Mouse (Mus musculus) erythroblast, adult 5-6 weeks (primary cell): ENCODE data around the gene Tdgf1. TPM values are rescaled to one million over a fixed set of nuclear protein-coding genes. Genes with fewer than 3 reads are reported as not detected.

Source experiments
- ATAC-seq: replicated peaks from 2 replicates; pipeline ENCODE4 v1.8.0; 2016; ENCODE audit warnings: moderate number of reproducible peaks, mild to moderate bottlenecking, moderate TSS enrichment, inconsistent platforms; ENCODE audit not compliant: poor library complexity, low FRiP score, severe bottlenecking
- total RNA-seq, 2 experiments: library from RNA; stranded (forward) in 1 of 2; stranded (reverse) in 1 of 2; fragments of 150-400 nt in 1 of 2; fragments of 200-764, 138-1000 nt in 1 of 2; gene quantifications; 2 replicates each; pipeline versions ENCODE4 v1.2.3 to v1.2.4; 2015 to 2017; ENCODE audit warnings: low replicate concordance in 2 of 2

Gene Tdgf1
- not detected in 2 replicates for total RNA-seq (2015; ENCODE audit: low replicate concordance)
- not detected in 2 replicates for total RNA-seq (2017; ENCODE audit: low replicate concordance)

DNA sequence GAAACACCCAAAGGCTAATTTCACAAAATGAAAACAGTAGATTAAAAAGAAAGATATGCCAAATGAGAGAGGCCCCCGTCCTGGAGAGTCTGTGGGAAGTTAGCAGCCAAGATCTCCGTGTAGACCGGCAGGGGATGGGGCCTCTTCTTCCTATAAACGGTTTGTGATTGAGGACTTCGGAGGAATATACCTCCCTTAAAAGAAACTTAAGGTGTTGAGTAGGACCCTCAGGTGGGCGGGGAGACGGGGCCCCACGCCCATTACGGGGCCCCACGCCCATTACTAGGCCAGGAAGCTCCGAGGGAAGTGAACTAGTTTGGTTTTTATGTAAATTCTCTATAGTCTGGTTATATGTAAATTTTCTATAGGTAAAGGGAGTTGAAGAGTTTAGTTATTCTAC is at the start of gene Tdgf1:
Tdgf1 (minus strand) TSS at position 233 of the 400 bp plus-strand sequence.
- no peak for ATAC-seq

DNA sequence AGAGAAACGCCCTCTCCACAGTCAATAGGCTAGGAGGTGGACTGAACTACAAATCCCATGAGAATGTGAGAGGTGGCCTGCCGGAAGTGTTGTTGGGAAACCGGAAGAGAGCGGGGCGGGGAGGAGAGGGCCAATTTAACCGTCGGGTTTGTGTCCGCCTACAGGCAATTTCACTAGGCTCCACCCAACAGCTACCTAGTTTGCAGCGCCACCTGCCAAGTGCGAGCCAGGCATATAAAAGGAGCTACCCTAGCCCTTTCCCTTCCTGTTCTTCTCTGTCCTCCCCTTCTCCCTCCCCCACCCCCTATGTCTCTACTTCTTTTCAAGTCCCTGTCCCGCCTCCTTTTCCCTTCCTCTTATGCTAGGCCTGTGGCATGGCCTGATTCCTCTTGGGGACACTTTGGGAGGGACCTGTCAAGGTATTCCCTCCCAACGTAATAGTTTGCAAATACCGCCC is 48.8 kb upstream of the Tdgf1 start:
- ATAC-seq: peak; percentile 84

DNA sequence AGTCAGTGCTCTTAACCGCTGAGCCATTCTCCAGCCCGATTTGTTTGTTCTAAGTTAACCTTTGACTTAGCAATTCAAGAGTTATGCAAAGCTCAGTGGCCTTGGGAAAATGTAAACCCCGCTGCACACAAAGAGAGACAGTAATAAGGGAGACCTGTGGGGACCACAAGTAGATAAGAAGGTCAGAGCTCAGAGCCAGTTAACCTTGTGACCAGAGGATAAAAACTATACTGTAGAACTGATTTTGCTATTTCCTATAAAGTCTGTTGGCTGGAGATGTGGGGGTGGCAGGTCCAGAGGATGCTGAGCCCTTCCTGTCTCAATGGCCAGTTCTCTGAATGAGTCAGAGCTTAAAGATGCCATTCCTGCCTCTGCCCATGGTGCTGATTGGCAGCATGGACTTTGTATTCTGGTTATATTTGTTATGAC is 47.3 kb upstream of the Tdgf1 start:
- ATAC-seq: no peak

- ATAC-seq: no peak
Observed at GRCm38 (mm10) chr9:110990204-110990603, 44.2 kb upstream of the Tdgf1 start, which contains the start of gene Rtp3. Rtp3 (minus strand) TSS chr9:110990583.

DNA sequence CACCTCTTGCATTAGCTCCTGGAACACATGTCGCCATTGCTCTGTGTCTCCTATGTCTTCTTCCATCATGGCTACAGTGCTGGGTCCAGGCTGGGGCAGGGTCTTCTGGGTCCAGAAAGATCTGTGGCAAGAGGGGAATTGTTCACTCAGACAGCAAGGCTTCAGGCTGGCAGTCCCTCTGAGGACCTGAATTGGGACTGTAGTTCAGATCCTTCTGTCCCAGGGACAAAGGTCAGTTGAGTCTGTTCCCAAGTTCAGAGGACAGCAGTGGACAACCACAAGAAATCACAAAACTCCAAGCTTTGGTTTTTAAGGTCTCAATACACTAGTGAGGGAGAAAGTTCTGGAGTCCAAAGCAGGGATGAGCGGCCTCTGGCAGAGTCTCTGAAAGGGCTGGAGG is 43.6 kb upstream of the Tdgf1 start:
- ATAC-seq: no peak

- ATAC-seq: no peak
Observed at GRCm38 (mm10) chr9:110989141-110989540, 43.2 kb upstream of the Tdgf1 start.

DNA sequence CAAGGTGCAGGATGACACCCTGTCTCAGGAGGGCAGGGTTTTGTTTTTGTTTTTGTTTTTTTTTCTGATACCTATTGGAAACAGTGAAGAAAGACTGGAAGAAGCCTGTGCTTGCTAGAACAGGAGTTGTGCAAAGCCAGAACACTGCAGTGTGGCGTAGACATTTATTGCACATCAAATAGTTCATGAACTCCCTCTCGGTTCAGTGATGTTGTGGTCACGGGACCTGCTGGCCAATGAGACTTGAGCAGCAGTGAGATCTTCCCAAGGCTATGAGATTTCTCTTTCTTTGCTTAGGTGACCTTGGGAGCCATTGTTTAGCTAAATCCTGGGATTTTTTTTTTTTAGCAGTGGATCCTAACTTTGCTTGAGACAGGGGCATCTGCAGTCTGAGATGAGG is 42.1 kb upstream of the Tdgf1 start:
- ATAC-seq: no peak

DNA sequence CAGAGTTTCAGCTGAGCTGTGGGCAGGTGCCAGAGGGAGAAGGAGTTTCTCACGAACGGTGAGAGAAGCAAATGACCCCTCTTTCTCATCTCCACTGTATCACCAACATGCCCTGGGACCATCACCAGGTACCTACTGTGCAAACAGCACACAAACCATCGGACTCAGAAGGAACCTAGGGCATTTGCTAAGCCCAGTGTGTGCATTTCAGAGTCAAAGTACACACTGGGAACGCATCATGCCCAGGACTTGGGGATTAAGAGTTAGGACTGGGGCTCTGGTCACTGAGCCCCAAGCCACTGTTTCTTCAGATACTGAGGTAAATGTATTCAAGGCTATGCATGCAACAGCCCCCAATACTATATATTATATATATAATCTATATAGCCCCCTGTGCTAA is 41.4 kb upstream of the Tdgf1 start:
- ATAC-seq: no peak

DNA sequence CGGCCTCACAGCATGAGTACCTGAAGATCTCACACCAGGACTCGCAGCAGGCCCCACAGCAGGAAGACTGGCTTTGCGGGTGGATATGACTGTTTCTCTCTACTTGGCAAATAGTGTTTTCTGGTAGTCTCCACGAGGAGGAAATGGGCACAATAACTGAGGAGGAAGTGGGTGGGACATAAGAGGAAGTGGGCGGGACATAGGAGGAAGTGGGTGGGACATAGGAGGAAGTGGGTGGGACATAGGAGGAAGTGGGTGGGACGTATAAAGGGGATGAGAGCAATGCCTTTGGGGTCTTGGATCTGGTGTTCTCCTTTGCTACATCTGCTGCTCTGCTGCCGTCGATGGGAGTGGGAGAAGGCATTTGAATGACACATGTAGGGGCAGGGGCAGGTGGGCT is 40.0 kb upstream of the Tdgf1 start:
- no peak for ATAC-seq

GRCm38 (mm10) chr9:110985541-110985940 is 39.6 kb upstream of the Tdgf1 start:
- no peak for ATAC-seq

DNA sequence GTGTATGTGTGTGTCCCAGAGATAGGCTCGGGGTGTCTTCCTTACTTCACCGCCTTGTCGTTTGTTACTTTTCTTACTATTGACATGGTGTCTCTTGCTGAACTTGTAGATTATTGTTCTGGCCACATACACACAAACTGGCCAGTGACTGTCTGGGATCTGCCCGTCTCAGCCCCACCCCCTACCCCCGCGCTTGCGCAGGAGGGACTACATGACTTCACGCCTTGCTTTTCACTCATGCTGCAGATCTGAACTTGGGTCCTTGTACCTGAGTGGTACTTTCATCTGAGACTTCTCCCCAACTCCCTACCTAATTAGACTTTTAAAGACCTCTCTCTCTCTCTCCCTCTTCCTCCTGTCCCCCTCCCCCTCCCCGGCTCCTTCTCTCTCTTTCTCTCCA is 38.1 kb upstream of the Tdgf1 start:
- no peak for ATAC-seq

DNA sequence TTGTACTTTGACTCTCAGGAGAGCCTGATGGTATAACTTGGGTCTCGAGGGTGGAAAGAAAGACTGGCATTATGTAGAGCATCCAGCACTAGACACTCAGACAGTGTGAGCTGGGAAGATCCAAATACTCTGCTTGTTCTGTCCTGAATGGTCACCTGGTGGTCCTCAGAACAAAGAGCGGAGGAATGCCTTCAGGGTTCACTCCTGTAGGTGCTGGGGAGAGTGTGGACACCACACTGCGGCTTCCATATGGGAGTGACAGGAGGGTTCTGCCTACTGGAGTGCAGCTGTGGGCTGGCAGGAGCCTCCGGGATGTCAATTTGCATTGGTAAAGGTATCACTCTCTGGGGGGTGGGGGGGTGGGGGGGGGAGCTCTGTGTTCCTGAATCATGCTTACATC is 36.4 kb upstream of the Tdgf1 start:
- ATAC-seq: no peak

DNA sequence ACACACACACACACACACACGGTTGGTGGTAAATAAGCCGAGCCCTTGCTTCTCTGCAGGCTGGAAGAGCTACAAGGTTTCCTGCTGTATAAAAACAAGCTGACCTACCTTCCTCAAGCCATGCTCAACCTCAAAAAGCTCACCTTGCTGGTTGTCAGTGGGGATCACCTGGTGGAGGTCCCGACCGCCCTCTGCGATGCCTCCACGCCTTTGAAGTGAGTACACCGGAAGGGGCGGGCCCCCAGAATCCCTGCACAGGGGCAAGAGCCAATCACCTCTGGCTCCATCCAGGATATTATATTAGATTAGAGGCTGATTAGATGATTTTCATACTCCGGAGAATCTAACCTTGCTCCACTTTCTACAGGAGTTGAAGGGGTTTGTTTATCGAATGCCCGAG is 33.5 kb upstream of the Tdgf1 start:
- ATAC-seq: no peak

GRCm38 (mm10) chr9:110965910-110966231 is 19.9 kb upstream of the Tdgf1 start:
- no peak for ATAC-seq

DNA sequence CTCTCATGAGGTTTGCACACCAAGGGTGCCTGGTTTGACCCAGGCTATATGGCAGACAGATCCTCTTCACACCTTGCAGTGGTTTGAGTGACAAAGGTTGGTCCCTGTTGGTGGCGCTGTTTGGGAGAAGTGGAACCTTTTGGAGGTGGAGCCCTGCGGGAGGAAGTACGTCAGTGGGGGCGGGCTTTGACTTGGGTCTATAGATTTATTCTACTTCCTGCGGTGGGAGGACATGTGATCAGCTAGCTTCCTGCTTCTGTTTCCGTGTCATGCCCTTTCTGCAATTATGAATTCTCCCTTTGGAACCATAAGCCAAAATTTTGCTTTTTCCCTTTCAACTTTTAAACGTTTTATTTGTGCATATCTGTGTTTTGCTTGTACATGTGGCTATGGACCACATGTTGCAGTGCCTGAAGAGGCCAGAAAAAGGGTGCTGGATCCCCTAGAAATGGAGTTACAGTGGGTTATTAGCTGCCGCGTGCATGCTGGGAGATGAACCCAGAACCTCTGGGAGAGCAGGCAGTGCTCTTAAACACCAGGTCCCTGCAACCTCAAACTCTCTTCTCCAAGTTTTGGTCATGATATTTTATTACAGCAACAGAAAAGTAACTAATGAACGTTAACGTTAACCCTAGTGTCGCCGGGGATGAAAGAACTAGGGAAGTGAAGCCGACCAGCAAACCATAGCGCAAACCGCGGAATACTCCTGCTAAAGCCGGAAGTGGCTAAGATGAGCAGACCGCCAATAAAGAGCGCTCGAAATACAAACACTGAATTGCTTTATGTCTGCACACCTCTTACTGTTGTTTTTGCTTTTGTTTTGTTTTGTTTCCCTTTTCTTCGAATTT is 19.3 kb upstream of the Tdgf1 start:
- no peak for ATAC-seq

- no peak for ATAC-seq
Observed at GRCm38 (mm10) chr9:110963566-110964115, 17.7 kb upstream of the Tdgf1 start.

DNA sequence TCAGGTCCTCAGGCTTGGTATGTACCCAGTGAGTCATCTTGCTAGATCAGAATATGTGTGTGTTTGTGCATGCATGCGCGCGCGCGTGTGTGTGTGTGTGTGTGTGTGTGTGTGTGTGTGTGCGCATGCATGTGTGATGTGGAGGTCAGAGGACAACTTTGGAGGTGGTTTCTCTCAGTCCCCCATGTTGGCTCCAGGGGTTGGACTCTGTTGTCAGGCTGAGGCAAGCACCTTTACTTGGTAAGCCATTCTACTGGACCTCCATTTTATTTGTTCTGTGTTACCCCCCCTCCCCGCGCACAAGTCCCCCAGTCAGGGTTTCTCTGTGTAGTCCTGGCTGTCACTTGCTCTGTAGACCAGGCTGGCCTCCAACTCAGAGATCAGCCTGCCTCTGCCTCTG is 15.4 kb upstream of the Tdgf1 start:
- no peak for ATAC-seq

DNA sequence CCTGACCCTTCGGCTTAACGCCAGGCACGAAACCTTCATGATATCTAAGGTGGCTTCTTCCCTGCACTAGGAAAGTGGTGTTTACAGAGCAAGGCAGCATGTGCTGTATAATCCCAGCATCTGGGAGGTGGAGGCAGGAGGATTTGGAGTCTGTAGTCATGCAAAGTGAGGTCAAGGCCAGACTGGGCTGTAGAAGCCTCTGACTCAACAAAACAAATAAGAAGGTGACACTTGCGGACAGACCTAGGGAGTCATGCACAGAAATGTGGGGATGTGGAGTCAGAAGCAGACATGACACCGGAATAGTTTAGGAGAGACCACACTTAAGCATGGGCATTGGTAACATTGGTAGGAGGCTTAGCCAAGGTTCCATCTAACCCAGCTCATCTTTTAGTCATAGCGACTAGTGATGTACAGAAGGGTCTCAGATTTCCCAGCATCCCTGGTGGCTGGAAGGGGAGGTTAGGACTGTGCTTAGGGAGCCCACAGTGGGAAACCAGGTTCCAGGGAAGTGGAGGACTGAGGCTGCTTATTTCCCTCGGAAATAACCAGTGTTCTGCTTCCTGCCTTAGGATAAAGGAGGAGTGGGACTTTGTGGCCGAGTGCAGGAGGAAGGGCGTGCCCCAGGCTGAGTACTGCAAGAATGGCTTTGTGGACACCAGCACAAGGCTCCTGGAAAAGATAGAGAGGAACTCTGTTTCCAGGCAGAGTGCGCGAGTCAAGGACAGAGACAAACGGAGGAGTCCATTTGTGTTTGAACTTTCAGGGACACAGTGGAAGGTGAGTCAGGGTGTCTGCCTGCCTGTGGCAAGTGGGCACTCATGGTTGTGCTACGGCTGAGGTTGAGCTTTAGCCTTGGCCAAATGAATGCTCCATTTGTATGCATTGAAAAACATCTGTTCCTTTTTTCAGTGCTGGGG is 14.5 kb upstream of the Tdgf1 start:
- ATAC-seq: no peak

GRCm38 (mm10) chr9:110959669-110960068 is 13.7 kb upstream of the Tdgf1 start:
- ATAC-seq: no peak

GRCm38 (mm10) chr9:110955962-110956361 is 10.0 kb upstream of the Tdgf1 start:
- ATAC-seq: no peak
